Mouse (Mus musculus) thymus, postnatal 36 days (tissue): ENCODE data around the gene Pnpla7.

ENCODE experiments used
- DNase-seq, 2 experiments: peaks; one replicate each; pipeline ENCODE4 v3.0.0; 2022; ENCODE audit warnings: mixed read lengths in 2 of 2

Pnpla7 gene

DNA sequence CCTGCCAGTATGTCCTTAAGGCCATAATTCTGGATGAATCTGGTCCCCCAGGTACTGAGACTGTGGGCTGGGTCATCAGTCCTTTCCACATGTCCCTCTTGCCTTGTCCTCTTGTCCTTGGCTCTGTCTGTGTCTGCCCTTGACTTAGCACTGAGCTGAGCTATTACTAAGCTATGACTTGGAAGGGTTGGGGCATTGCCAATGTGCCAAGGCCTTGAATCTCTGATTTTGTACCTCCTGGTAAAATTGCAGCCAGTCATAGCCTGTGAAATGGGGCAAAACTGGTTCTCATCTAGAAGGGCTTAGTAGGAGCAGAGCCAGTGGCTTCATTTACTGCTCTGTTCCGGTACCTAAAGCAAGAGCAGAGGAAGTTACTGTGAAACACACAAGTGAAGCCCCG is 20.6 kb downstream of the Pnpla7 start:
- no peak for DNase-seq

GRCm38 (mm10) chr2:25000544-25001235 is 24.9 kb downstream of the Pnpla7 start:
- DNase-seq: peak; percentile 18 to 29

DNA sequence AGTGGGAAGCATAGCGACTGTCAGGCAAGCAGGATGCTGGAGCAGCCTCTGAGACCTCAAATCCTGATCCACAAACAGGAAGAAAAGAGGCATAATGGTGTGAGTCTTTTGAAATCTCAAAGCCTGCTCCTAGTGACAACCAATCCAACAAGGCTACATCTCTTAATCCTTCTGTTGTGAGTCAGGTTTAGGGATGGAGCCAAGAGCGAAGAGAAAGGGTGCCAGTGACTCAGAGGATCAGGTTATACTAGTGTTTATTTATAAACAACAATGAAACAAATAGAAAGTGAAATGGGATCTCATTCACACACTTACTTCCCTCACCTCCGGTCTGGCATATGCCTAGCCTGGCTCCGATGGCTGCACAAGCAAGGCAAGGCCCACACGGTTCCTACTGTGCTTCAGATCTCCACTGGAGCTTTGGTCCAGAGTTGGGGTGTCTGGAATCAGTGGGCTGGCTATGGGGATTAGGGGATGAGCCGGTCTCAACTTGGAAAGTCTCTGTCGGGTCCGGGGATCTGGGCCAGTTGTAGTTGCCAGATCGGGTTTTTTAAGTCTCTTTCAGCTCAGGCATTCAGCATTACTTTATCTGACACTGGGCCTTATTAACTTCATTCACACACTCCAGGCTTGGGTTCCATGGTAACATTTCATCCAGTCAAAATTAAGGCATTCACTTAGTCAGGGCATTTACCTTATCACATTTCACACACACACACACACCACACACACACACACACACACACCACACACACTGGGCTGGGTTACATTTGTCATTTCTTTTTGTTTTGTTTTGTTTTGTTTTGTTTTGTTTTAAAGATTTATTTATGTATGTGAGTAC is 28.3 kb downstream of the Pnpla7 start:
- no peak for DNase-seq

GRCm38 (mm10) chr2:25006767-25007166 is 30.9 kb downstream of the Pnpla7 start:
- DNase-seq: no peak

- DNase-seq: peak; percentile 12 to 14
Measured at GRCm38 (mm10) chr2:25008250-25008649, 32.4 kb downstream of the Pnpla7 start.

DNA sequence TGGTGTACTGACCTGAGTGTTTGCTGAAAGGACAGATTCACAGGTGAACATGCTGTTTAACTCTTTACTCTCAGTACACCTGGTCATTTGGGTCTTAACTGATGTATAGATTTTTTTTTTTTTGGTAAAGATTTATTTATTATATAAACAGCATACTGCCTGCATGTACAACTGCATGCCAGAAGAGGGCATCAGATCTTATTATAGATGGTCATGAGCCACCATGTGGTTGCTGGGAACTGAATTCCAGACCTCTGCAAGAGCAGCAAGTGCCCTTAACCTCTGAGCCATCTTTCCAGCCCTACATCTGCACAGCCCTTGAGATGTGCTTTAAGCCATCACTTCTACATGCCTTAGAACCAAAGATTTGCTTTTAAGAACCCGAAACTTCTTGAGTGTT is 46.8 kb downstream of the Pnpla7 start:
- DNase-seq: no peak

DNA sequence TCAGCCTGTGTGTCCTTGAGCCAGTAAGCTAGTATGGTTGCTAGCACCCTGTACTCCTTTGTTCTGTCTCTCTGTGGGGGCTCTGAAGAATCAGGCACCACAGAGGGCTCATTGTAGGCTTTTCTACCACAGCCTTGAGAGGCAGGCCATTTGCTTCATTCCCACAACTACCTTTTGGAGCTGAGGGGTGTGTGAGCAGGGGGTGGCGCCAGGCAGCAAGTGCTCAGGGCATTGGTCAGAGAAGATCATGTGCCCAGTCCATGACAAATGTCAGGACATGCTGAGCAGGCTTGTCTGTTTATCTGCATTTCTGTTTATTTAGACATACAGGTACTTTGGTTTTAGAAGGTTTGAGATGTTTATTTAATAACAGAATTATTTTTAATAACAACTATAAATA is 49.3 kb downstream of the Pnpla7 start:
- DNase-seq: no peak

- no peak for DNase-seq
Measured at GRCm38 (mm10) chr2:25034994-25035393, 59.2 kb downstream of the Pnpla7 start.

DNA sequence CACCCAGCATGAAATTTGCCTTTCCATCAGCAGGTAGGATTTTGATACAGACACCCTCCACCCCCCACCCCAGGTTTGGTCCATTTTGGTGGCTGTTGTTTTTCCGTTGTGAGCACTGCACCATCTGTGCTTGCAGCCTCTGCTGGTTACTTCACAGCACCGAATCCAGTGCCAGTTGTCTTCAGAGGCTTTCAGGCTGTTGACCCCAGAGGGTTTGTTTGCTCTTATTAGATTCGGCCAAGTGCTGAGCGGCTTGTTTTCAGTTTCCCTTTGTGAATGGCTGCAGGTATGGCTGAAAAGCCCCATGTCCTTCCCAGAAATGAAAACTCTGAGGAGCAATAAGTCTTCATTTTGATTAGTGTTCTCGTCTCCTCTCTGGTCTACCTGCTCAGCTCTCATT is 64.3 kb downstream of the Pnpla7 start:
- no peak for DNase-seq

GRCm38 (mm10) chr2:25050921-25051320 is 75.1 kb downstream of the Pnpla7 start:
- DNase-seq: no peak

DNA sequence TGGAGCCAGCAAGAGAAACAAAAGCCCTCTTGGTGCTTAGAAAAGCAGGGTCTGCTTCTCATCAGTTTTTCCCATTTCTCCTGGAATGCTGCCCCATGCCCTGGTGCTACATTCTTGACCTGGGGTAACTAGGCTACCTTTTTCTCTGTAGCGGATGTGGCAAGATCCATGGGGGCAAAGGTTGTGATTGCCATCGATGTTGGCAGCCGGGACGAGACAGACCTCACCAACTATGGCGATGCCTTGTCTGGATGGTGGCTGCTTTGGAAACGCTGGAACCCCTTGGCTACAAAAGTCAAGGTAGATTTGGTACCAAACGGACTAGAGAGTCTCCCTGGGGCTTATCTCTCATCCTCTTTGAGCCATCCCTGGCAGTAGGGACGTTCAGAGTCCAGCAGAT is 75.6 kb downstream of the Pnpla7 start:
- DNase-seq: no peak

- DNase-seq: no peak
Measured at GRCm38 (mm10) chr2:25053101-25053500, 77.3 kb downstream of the Pnpla7 start.

DNA sequence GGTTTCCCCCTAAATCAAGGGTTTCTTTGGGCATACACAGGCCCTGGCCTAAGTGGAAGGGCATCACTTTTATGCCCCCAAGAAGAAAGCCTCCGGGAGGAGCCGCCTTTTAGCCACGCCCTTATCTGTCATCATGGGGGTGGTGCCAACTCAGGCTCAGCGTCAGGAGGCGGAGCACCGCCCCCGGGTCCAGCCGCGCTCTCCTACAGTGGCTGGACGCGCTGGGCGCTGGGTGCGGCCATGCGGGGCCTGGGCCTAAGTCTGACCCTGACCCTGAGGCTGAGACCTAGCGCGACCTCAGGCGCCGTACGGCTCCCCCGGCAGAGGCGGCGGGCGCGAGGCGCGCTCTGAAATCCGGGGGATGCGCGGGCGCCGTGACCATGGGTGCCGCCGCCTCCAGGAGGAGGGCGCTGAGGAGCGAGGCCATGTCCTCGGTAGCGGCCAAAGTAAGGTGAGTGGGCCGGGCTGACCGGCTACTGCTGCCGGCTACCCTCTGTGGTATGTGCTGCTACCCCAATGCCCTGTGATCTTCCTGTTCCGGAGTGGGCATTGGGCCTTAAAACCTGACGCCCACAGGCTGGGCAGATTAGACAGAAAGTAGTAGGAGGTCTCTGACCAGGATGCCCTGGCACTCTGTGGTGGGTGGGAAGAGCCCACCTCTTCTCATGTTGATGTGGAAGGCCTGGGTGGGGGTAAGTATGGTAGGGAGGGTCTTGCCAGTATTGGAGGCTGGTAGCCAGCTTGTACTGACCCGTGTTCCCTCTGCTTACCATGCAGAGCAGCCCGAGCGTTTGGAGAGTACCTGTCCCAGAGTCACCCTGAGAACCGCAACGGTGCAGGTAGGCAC is 78.6 kb downstream of the Pnpla7 start, which contains the start of gene Nsmf:
TSS of gene Nsmf (plus strand) at position 135 of the 847 bp plus-strand sequence.
- peak; percentile 73 for DNase-seq

DNA sequence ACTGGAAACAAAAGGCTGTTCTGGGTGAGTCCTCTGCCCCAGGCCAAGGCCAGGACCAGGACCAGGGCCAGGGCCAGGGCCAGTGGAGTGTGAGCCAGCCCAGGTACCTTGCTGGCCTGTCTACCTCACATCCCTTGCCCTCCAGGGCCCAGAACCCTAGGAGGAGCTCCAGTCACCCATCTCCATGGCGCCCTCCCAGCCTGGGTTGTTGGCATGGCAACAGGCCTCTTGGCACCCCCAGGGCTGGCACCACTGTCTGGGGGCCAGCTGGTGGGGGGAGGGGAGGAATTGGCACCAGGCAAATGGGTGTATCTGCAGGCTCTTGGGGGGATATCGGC is 79.2 kb downstream of the Pnpla7 start:
- peak; percentile 9 to 28 for DNase-seq

- DNase-seq: no peak
Measured at GRCm38 (mm10) chr2:25055409-25056155, 79.7 kb downstream of the Pnpla7 start.

DNA sequence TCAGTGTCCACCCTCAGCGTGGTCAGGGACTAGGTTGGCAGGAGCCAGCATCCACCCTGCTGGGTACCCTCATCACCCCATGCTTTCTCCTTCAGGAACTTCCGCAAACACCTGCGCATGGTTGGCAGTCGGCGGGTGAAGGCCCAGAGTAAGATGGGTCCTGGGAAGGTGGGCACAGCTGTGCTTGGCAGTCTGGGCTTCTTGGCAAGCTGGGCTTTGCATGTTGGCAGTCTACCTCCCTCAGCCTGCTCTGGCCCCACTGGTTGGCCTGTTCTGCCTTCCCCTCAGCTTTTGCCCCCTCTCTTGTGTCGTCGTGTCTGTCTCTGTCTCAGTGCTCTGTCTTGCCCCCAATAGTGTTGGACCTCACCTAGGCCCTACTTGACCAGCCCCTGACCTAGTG is 83.1 kb downstream of the Pnpla7 start:
- no peak for DNase-seq

DNA sequence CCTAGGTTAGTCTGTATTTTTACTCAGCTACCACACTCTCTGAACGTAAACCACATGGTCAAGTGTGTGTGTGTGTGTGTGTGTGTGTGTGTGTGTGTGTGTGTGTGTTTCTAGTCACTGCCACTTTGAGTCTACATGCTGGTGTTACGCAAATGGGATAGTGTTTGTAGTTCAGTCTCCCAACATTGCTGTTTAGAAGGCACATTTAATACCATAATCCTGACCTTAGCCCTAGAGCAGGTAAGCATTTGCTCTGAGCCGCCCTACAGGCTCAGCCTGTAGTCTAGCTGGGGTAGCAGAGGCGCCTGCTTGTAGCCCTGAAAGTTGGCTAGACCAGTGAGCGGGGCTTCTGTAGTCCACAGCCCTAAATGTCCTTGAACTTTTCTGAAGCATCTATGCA is 87.7 kb downstream of the Pnpla7 start:
- DNase-seq: no peak

DNA sequence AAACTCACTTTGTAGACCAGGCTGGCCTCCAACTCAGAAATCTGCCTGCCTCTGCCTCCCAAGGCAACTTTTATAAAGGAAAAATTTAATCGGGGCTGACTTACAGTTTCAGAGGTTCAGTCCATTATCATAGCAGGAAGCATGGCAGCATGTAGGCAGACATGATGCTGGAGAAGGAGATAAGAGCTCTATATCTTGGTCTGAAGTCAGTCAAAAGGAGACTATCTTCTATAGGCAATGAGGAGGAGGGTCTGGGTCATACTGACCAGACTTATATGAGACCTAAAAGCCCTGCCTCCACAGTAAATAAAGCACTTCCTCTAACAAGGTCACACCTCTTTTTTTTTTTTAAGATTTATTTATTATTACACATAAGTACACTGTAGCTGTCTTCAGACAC is 88.5 kb downstream of the Pnpla7 start:
- no peak for DNase-seq

- no peak for DNase-seq
Measured at GRCm38 (mm10) chr2:25065537-25065936, 89.7 kb downstream of the Pnpla7 start.

DNA sequence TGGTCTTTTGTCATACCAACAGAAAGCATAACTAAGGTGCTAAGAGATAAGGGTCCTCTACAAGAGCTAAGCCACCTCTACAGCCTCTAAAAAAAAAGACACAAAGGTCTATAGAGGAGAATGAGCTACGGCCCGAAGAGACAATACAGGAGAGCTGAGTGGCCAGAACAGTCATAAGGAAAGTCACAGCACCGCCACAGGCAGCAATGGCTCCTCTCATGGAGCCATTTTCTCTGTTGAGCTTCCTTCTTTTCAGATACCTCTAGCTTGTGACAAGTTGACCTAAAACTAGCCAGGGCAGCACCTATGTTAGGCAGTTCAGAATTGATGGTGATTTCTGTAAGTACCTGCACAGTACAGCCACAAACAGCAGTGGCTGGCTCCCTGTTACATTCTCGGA is 90.7 kb downstream of the Pnpla7 start:
- DNase-seq: no peak

GRCm38 (mm10) chr2:25069537-25069936 is 93.7 kb downstream of the Pnpla7 start:
- DNase-seq: no peak

DNA sequence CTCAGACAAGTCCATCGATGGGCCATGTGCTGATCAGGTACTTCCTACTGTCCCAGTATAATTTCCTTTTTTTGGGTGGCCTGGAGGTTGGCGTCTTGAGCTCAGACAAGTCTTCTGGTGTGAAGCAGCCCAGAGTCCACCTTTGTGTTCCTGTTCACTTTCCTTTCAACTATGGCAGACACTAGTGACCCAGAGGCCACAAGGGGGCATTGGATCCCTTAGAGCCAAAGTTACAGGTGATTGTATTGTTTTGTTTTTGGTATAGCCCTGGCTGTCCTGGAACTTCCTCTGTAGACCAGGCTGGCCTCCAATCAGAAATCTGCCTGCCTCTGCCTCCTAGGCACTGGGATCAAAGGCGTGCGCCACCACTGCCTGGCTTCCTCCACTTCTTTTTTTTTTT is 96.6 kb downstream of the Pnpla7 start:
- DNase-seq: no peak

DNA sequence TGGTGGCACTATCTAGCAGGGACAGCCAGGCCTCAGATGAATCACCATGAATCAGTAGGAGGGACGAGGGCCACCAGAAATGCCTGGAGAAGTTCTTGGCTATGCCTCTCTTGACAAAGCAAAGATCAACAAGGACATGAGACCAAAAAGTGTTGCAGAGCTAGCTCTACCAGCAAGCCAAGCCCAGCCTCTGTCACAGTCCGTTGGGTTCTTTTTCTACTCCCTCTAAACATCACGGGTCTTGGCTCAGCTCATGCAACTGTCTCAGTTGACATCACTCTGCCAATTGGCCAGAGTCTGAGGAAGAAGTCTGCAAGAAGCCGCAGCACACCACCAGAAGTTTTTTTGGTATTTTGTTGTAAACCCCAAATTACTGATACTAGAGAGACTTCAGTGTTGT is 99.7 kb downstream of the Pnpla7 start:
- DNase-seq: no peak
